Mouse (Mus musculus): ENCODE measurements at regions not wholly inside any gene's neighbourhood (a gene's known extent, or its start where the extent isn't known, plus 50 kb on each side); places are given as distances from the start of the nearest gene placed in this dataset.

GRCm38 (mm10) chr1:81516575-81517210 is 439.9 kb downstream of the Nyap2 start:
- DNase-seq = peak; percentile 3

GRCm38 (mm10) chr1:81520420-81521273 is 443.9 kb downstream of the Nyap2 start:
- DNase-seq = no peak

- DNase-seq = no peak
Observed at GRCm38 (mm10) chr1:81522929-81523328, 446.2 kb downstream of the Nyap2 start.

GRCm38 (mm10) chr1:81525821-81526220 is 449.1 kb downstream of the Nyap2 start:
- no peak for DNase-seq

GRCm38 (mm10) chr1:81537836-81538235 is 461.1 kb downstream of the Nyap2 start:
- no peak for DNase-seq

GRCm38 (mm10) chr1:81539591-81540311 is 463.0 kb downstream of the Nyap2 start:
- no peak for DNase-seq

- no peak for DNase-seq
Observed at GRCm38 (mm10) chr1:81548906-81549305, 472.2 kb downstream of the Nyap2 start.

- DNase-seq = no peak
Observed at GRCm38 (mm10) chr1:81549706-81550105, 473.0 kb downstream of the Nyap2 start.

GRCm38 (mm10) chr1:81552731-81553130 is 476.0 kb downstream of the Nyap2 start:
- DNase-seq = no peak

GRCm38 (mm10) chr1:81576965-81577664 is 500.4 kb downstream of the Nyap2 start:
- DNase-seq = no peak

GRCm38 (mm10) chr1:81577665-81578201 is 501.0 kb downstream of the Nyap2 start:
- no peak for DNase-seq

GRCm38 (mm10) chr1:81581208-81581607 is 504.5 kb downstream of the Nyap2 start:
- no peak for DNase-seq

GRCm38 (mm10) chr1:81587780-81588307 is 511.1 kb downstream of the Nyap2 start:
- no peak for DNase-seq

- DNase-seq = no peak
Observed at GRCm38 (mm10) chr1:81591623-81592022, 514.9 kb downstream of the Nyap2 start.

- DNase-seq = peak; percentile 47
Observed at GRCm38 (mm10) chr1:81593280-81594182, 516.8 kb downstream of the Nyap2 start.

- DNase-seq = no peak
Observed at GRCm38 (mm10) chr1:81594183-81594515, 517.4 kb downstream of the Nyap2 start.

- no peak for DNase-seq
Observed at GRCm38 (mm10) chr1:81594606-81595005, 517.9 kb downstream of the Nyap2 start.

- DNase-seq = no peak
Observed at GRCm38 (mm10) chr1:81608772-81609171, 532.0 kb downstream of the Nyap2 start.

- DNase-seq = no peak
Observed at GRCm38 (mm10) chr1:81618880-81619279, 542.1 kb downstream of the Nyap2 start.

- DNase-seq = no peak
Observed at GRCm38 (mm10) chr1:81624141-81624540, 547.4 kb downstream of the Nyap2 start.

- no peak for DNase-seq
Observed at GRCm38 (mm10) chr1:81632704-81633103, 556.0 kb downstream of the Nyap2 start.
